Mouse (Mus musculus) lung, adult 18-20 months (tissue): ENCODE measurements around the gene Dab2.

Experiments
- DNase-seq, 2 experiments: peaks; one replicate each; pipeline ENCODE4 v3.0.0; 2022; ENCODE audit warnings: mixed read lengths in 2 of 2

The Dab2 gene

GRCm38 (mm10) chr15:6398211-6398610, 98.6 kb downstream of the Dab2 start:
- DNase-seq, result no peak

GRCm38 (mm10) chr15:6398881-6399280, 99.3 kb downstream of the Dab2 start:
- no peak for DNase-seq

GRCm38 (mm10) chr15:6400115-6400514, 100.5 kb downstream of the Dab2 start:
- no peak for DNase-seq

- no peak for DNase-seq
These were observed 102.8 kb downstream of the Dab2 start for GRCm38 (mm10) chr15:6402433-6402832.

GRCm38 (mm10) chr15:6404172-6404571, 104.6 kb downstream of the Dab2 start:
- DNase-seq, result no peak

GRCm38 (mm10) chr15:6406771-6407170, 107.2 kb downstream of the Dab2 start:
- no peak for DNase-seq

- DNase-seq, result no peak
These were observed 109.4 kb downstream of the Dab2 start for GRCm38 (mm10) chr15:6409031-6409430.

GRCm38 (mm10) chr15:6410161-6410560, 110.6 kb downstream of the Dab2 start:
- no peak for DNase-seq

GRCm38 (mm10) chr15:6411334-6411733, 111.7 kb downstream of the Dab2 start:
- peak; percentile 33 to 41 for DNase-seq

- no peak for DNase-seq
These were observed 115.7 kb downstream of the Dab2 start for GRCm38 (mm10) chr15:6415317-6415716.

- DNase-seq, result no peak
These were observed 132.2 kb downstream of the Dab2 start for GRCm38 (mm10) chr15:6431777-6432176.

- no peak for DNase-seq
These were observed 132.8 kb downstream of the Dab2 start for GRCm38 (mm10) chr15:6432411-6432810.

- no peak for DNase-seq
These were observed 135.7 kb downstream of the Dab2 start for GRCm38 (mm10) chr15:6435281-6435680.

GRCm38 (mm10) chr15:6435773-6436172, 136.2 kb downstream of the Dab2 start:
- DNase-seq, result peak in 1 of 2 experiments; percentile 47

GRCm38 (mm10) chr15:6438685-6439084, 139.1 kb downstream of the Dab2 start:
- no peak for DNase-seq

GRCm38 (mm10) chr15:6444452-6444851, 144.9 kb downstream of the Dab2 start:
- no peak for DNase-seq

GRCm38 (mm10) chr15:6445135-6445534, 145.5 kb downstream of the Dab2 start, which contains the start of gene C9:
TSS of gene C9 (plus strand) at chr15:6445327.
- DNase-seq, result no peak

- no peak for DNase-seq
These were observed 146.6 kb downstream of the Dab2 start for GRCm38 (mm10) chr15:6446181-6446580.

GRCm38 (mm10) chr15:6448892-6449291, 149.3 kb downstream of the Dab2 start:
- DNase-seq, result no peak

- no peak for DNase-seq
These were observed 154.9 kb downstream of the Dab2 start for GRCm38 (mm10) chr15:6454461-6454860.

- DNase-seq, result no peak
These were observed 161.8 kb downstream of the Dab2 start for GRCm38 (mm10) chr15:6461381-6461780.

- DNase-seq, result no peak
These were observed 163.9 kb downstream of the Dab2 start for GRCm38 (mm10) chr15:6463361-6463923.

- DNase-seq, result no peak
These were observed 167.4 kb downstream of the Dab2 start for GRCm38 (mm10) chr15:6466995-6467394.

GRCm38 (mm10) chr15:6468845-6469244, 169.3 kb downstream of the Dab2 start:
- DNase-seq, result no peak

GRCm38 (mm10) chr15:6469384-6469783, 169.8 kb downstream of the Dab2 start:
- DNase-seq, result no peak
